26 mouse cellular contexts compared by ENCODE assay signal in the genomic region with DNA sequence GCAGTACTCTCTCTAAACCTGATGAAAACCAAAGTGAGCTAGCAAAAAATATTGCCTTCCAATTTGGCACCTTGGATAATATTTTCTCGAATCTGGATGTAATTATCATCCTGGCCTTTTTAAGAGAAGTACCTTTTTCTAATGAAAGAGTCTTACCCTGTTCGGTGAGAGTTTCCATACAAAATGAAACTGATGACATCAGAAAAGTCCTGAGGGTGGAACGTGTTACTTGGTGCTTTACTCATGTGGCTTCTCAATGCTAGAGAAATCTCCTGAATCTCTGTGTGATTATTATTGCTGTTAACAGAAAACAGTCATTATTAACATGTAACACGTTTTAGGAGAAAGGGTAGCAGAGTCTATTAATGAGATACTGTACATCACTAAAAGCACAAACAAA.
"Had no signal": no experiment of that assay in that cellular context is flagged by ENCODE, and none has a peak within 500 bp of the region (broad histone marks: within the 10 kb centered on the region; RNA-seq: fewer than 3 reads in every experiment).

No protein-coding gene starts in this region.

- H3K27ac ChIP-seq: embryonic facial prominence, embryonic 10.5 days; embryonic facial prominence, embryonic 12.5 days; embryonic facial prominence, embryonic 13.5 days; embryonic facial prominence, embryonic 15.5 days; forebrain, embryonic 10.5 days; forebrain, embryonic 12.5 days; forebrain, embryonic 13.5 days; forebrain, embryonic 15.5 days; gastrocnemius, adult 2 months; heart, adult 2 months; heart, embryonic 10.5 days had no signal

- H3K9ac ChIP-seq: embryonic facial prominence, embryonic 12.5 days; embryonic facial prominence, embryonic 13.5 days; embryonic facial prominence, embryonic 15.5 days; forebrain, embryonic 12.5 days; forebrain, embryonic 13.5 days; forebrain, embryonic 15.5 days; forebrain, postnatal 0 days had no signal

- H3K4me1 ChIP-seq: embryonic facial prominence, embryonic 10.5 days; embryonic facial prominence, embryonic 12.5 days; embryonic facial prominence, embryonic 13.5 days; embryonic facial prominence, embryonic 15.5 days; forebrain, embryonic 10.5 days; forebrain, embryonic 12.5 days; forebrain, embryonic 13.5 days; forebrain, embryonic 15.5 days had no signal

- H3K4me3 ChIP-seq: embryonic facial prominence, embryonic 10.5 days; embryonic facial prominence, embryonic 12.5 days; embryonic facial prominence, embryonic 13.5 days; embryonic facial prominence, embryonic 15.5 days; erythroblast, embryonic 14.5 days; forebrain, embryonic 10.5 days; forebrain, embryonic 12.5 days; forebrain, embryonic 13.5 days; forebrain, embryonic 15.5 days; gastrocnemius, adult 2 months; heart, adult 2 months; heart, embryonic 10.5 days had no signal

- H3K4me2 ChIP-seq: embryonic facial prominence, embryonic 12.5 days; embryonic facial prominence, embryonic 13.5 days; embryonic facial prominence, embryonic 15.5 days; forebrain, embryonic 12.5 days; forebrain, embryonic 13.5 days; forebrain, embryonic 15.5 days; heart, embryonic 11.5 days had no signal

- H3K9me3 ChIP-seq: embryonic facial prominence, embryonic 10.5 days; embryonic facial prominence, embryonic 12.5 days; embryonic facial prominence, embryonic 13.5 days; embryonic facial prominence, embryonic 15.5 days; forebrain, embryonic 10.5 days; forebrain, embryonic 12.5 days; forebrain, embryonic 13.5 days; forebrain, embryonic 15.5 days; heart, embryonic 10.5 days had no signal

- DNase-seq: cerebellum, adult 9-11 months; cerebellum, postnatal 10 days; cerebellum, postnatal 14 days; cerebellum, postnatal 25 days; cerebellum, postnatal 36 days; embryo, embryonic 11 days; forebrain, postnatal 0 days; gastrocnemius, adult 2 months; gastrocnemius, postnatal 10 days; gastrocnemius, postnatal 14 days; gastrocnemius, postnatal 25 days; gastrocnemius, postnatal 36 days; heart, adult 11 months; heart, adult 18-20 months; heart, adult 2 months had no signal

- H3K27me3 ChIP-seq: embryonic facial prominence, embryonic 12.5 days; embryonic facial prominence, embryonic 13.5 days; embryonic facial prominence, embryonic 15.5 days; forebrain, embryonic 12.5 days; forebrain, embryonic 13.5 days; forebrain, embryonic 15.5 days had no signal
